Mouse (Mus musculus): ENCODE measurements around the gene Rab26. TPM values are rescaled to one million over a fixed set of nuclear protein-coding genes. Genes with fewer than 3 reads are reported as not detected.

Rab26 gene
- polyA plus RNA-seq, 1 experiment from 2014 or later: 3.3 TPM

- ATAC-seq (ENCODE audit: borderline replicate concordance, extremely low read depth, low FRiP score, low TSS enrichment): no peak
- Histone ChIP-seq H3K27ac (no peak overlapping the region), H3K4me1 (peaks cover 4% of the 10 kb centered on the region; the same call in 1 of the 2 replicates), H3K4me2 (no peak overlapping the region), H3K36me3 (peaks cover 25% of the 10 kb centered on the region), H3K9ac (no peak overlapping the region), H3K9me3 (no peaks in the 10 kb centered on the region), H3K4me3 (no peak overlapping the region), H3K27me3 (no peaks in the 10 kb centered on the region)
- WGBS: 89% methylated on average over 30 of the region's 30 CpGs
These were observed 28.6 kb downstream of the Rab26 start for GRCm38 (mm10) chr17:24505286-24505955.

GRCm38 (mm10) chr17:24504085-24504484 is 29.9 kb downstream of the Rab26 start:
- Histone ChIP-seq H3K27ac (no peak overlapping the region), H3K4me3 (no peak overlapping the region), H3K4me2 (no peak overlapping the region), H3K9ac (no peak overlapping the region), H3K9me3 (no peaks in the 10 kb centered on the region), H3K4me1 (peaks cover 4% of the 10 kb centered on the region; the same call in 1 of the 2 replicates), H3K36me3 (peaks cover 12% of the 10 kb centered on the region), H3K27me3 (no peaks in the 10 kb centered on the region)
- ATAC-seq (ENCODE audit: borderline replicate concordance, extremely low read depth, low FRiP score, low TSS enrichment): no peak
- WGBS: 83% methylated on average over 10 of the region's 10 CpGs

GRCm38 (mm10) chr17:24502208-24502607 is 31.8 kb downstream of the Rab26 start:
- H3K4me2 ChIP-seq: no peak overlapping the region
- no peaks in the 10 kb centered on the region for H3K9me3 ChIP-seq
- H3K36me3 ChIP-seq: no peaks in the 10 kb centered on the region
- H3K27me3 ChIP-seq: no peaks in the 10 kb centered on the region
- no peak overlapping the region for H3K4me3 ChIP-seq
- H3K9ac ChIP-seq: no peak overlapping the region
- ATAC-seq (ENCODE audit: borderline replicate concordance, extremely low read depth, low FRiP score, low TSS enrichment): no peak
- H3K27ac ChIP-seq: no peak overlapping the region
- H3K4me1 ChIP-seq: peaks cover 4% of the 10 kb centered on the region; the same call in 1 of the 2 replicates
- 40% methylated on average over 11 of the region's 11 CpGs for WGBS

GRCm38 (mm10) chr17:24496026-24496425 is 38.0 kb downstream of the Rab26 start:
- 80% methylated on average over 1 of the region's 1 CpGs for WGBS
- Histone ChIP-seq H3K4me3 (no peak overlapping the region), H3K27me3 (peaks cover 5% of the 10 kb centered on the region; the same call in 1 of the 2 replicates), H3K9ac (no peak overlapping the region), H3K9me3 (no peaks in the 10 kb centered on the region), H3K27ac (no peak overlapping the region), H3K36me3 (no peaks in the 10 kb centered on the region), H3K4me2 (no peak overlapping the region), H3K4me1 (no peaks in the 10 kb centered on the region)
- no peak for ATAC-seq (ENCODE audit: borderline replicate concordance, extremely low read depth, low FRiP score, low TSS enrichment)

GRCm38 (mm10) chr17:24495443-24495842 is 38.6 kb downstream of the Rab26 start:
- H3K27ac ChIP-seq: no peak overlapping the region
- peaks cover 11% of the 10 kb centered on the region; the same call in 1 of the 2 replicates for H3K27me3 ChIP-seq
- H3K9me3 ChIP-seq: no peaks in the 10 kb centered on the region
- H3K4me3 ChIP-seq: no peak overlapping the region
- H3K4me1 ChIP-seq: no peaks in the 10 kb centered on the region
- H3K4me2 ChIP-seq: no peak overlapping the region
- WGBS: 78% methylated on average over 3 of the region's 3 CpGs
- H3K36me3 ChIP-seq: no peaks in the 10 kb centered on the region
- no peak for ATAC-seq (ENCODE audit: borderline replicate concordance, extremely low read depth, low FRiP score, low TSS enrichment)
- no peak overlapping the region for H3K9ac ChIP-seq

GRCm38 (mm10) chr17:24494627-24495335 is 39.2 kb downstream of the Rab26 start:
- ATAC-seq (ENCODE audit: borderline replicate concordance, extremely low read depth, low FRiP score, low TSS enrichment): no peak
- Histone ChIP-seq H3K27ac (no peak overlapping the region), H3K4me2 (no peak overlapping the region), H3K36me3 (no peaks in the 10 kb centered on the region), H3K9me3 (no peaks in the 10 kb centered on the region), H3K4me1 (no peaks in the 10 kb centered on the region), H3K27me3 (peaks cover 17% of the 10 kb centered on the region), H3K4me3 (no peak overlapping the region), H3K9ac (no peak overlapping the region)
- WGBS: 39% methylated on average over 2 of the region's 2 CpGs

GRCm38 (mm10) chr17:24490399-24490798 is 43.6 kb downstream of the Rab26 start:
- Histone ChIP-seq H3K9ac (no peak overlapping the region), H3K27ac (no peak overlapping the region), H3K4me2 (no peak overlapping the region), H3K4me3 (no peak overlapping the region), H3K36me3 (no peaks in the 10 kb centered on the region), H3K27me3 (peaks cover 44% of the 10 kb centered on the region), H3K4me1 (peaks cover 13% of the 10 kb centered on the region), H3K9me3 (no peaks in the 10 kb centered on the region)
- no peak for ATAC-seq (ENCODE audit: borderline replicate concordance, extremely low read depth, low FRiP score, low TSS enrichment)
- WGBS: 75% methylated on average over 4 of the region's 4 CpGs

- H3K27ac ChIP-seq: no peak overlapping the region
- WGBS: 21% methylated on average over 18 of the region's 19 CpGs
- H3K4me3 ChIP-seq: peak overlapping the region; percentile 54
- no peak for ATAC-seq (ENCODE audit: borderline replicate concordance, extremely low read depth, low FRiP score, low TSS enrichment)
- peak overlapping the region; percentile 57; the same call in 1 of the 2 replicates for H3K9ac ChIP-seq
- no peaks in the 10 kb centered on the region for H3K9me3 ChIP-seq
- H3K27me3 ChIP-seq: peaks cover 44% of the 10 kb centered on the region
- peak overlapping the region; percentile 100 for H3K4me2 ChIP-seq
- H3K36me3 ChIP-seq: no peaks in the 10 kb centered on the region
- peaks cover 13% of the 10 kb centered on the region for H3K4me1 ChIP-seq
These were observed 44.6 kb downstream of the Rab26 start for GRCm38 (mm10) chr17:24489265-24490030.

GRCm38 (mm10) chr17:24488662-24489264 is 45.2 kb downstream of the Rab26 start:
- Histone ChIP-seq H3K4me1 (peaks cover 13% of the 10 kb centered on the region), H3K27me3 (peaks cover 44% of the 10 kb centered on the region), H3K4me2 (peak overlapping the region; percentile 100), H3K9ac (peak overlapping the region; percentile 57), H3K36me3 (no peaks in the 10 kb centered on the region), H3K27ac (no peak overlapping the region), H3K9me3 (no peaks in the 10 kb centered on the region), H3K4me3 (peak overlapping the region; percentile 54)
- 0% methylated on average over 29 of the region's 81 CpGs for WGBS
- ATAC-seq (ENCODE audit: borderline replicate concordance, extremely low read depth, low FRiP score, low TSS enrichment): peak; percentile 66

- WGBS: 2% methylated on average over 44 of the region's 45 CpGs
- peaks cover 44% of the 10 kb centered on the region for H3K27me3 ChIP-seq
- ATAC-seq (ENCODE audit: borderline replicate concordance, extremely low read depth, low FRiP score, low TSS enrichment): peak; percentile 43; the same call in 1 of the 2 replicates
These were observed 45.8 kb downstream of the Rab26 start, which contains the start of gene Caskin1 for GRCm38 (mm10) chr17:24488186-24488661. Gene Caskin1 (plus strand): TSS chr17:24488601.

GRCm38 (mm10) chr17:24485090-24485860 is 48.7 kb downstream of the Rab26 start:
- H3K4me3 ChIP-seq: no peak overlapping the region
- H3K4me2 ChIP-seq: no peak overlapping the region
- no peaks in the 10 kb centered on the region for H3K9me3 ChIP-seq
- peaks cover 31% of the 10 kb centered on the region for H3K27me3 ChIP-seq
- H3K36me3 ChIP-seq: no peaks in the 10 kb centered on the region
- no peak for ATAC-seq (ENCODE audit: borderline replicate concordance, extremely low read depth, low FRiP score, low TSS enrichment)
- H3K9ac ChIP-seq: no peak overlapping the region
- H3K27ac ChIP-seq: no peak overlapping the region
- 38% methylated on average over 11 of the region's 11 CpGs for WGBS
- peaks cover 15% of the 10 kb centered on the region for H3K4me1 ChIP-seq

More at GRCm38 (mm10) chr17:24488186-24488661, 45.8 kb downstream of the Rab26 start, which contains the start of gene Caskin1:
- peaks cover 13% of the 10 kb centered on the region for H3K4me1 ChIP-seq
- no peaks in the 10 kb centered on the region for H3K36me3 ChIP-seq
- no peaks in the 10 kb centered on the region for H3K9me3 ChIP-seq
- H3K27ac ChIP-seq: no peak within 1 kb of the TSS
- peak within 1 kb of the TSS; percentile 57 for H3K9ac ChIP-seq
- peak within 1 kb of the TSS; percentile 54 for H3K4me3 ChIP-seq
- H3K4me2 ChIP-seq: peak within 1 kb of the TSS; percentile 100
